Mouse (Mus musculus) forebrain, embryonic 12.5 days (tissue): ENCODE results near the gene Rpl7l1. TPM values are rescaled to one million over a fixed set of nuclear protein-coding genes. Genes with fewer than 3 reads are reported as not detected.
"Not testable (repeated sequence)": the region's sequence is repeated elsewhere in the genome, so short reads cannot be mapped to it uniquely, and the experiment has no call there.

ENCODE experiments used
- ATAC-seq: fragments of 200-750 bp; cut with Nextera tagmentation; 2 replicates; pipeline ENCODE4 v1.8.0; 2017; ENCODE audit warnings: moderate TSS enrichment; ENCODE audit not compliant: low FRiP score
- H3K27ac ChIP-seq: fragments of 300-500 bp; sonication (generic); 2 replicates; pipeline ENCODE4 v1.5.1; 2016; ENCODE audit warnings: mild to moderate bottlenecking
- H3K27me3 ChIP-seq: fragments of 300-500 bp; sonication (generic); 2 replicates; pipeline ENCODE4 v1.6.1; 2016; ENCODE audit warnings: mild to moderate bottlenecking
- H3K36me3 ChIP-seq: fragments of 300-500 bp; sonication (generic); replicated peaks from 2 replicates; pipeline ENCODE4 v1.6.1; 2016; ENCODE audit warnings: mild to moderate bottlenecking
- H3K4me1 ChIP-seq: fragments of 300-500 bp; sonication (generic); 2 replicates; pipeline ENCODE4 v1.6.1; 2016
- H3K4me2 ChIP-seq: fragments of 300-500 bp; sonication (generic); 2 replicates; pipeline ENCODE4 v1.6.1; 2016; ENCODE audit warnings: mild to moderate bottlenecking, moderate library complexity
- H3K4me3 ChIP-seq: fragments of 300-500 bp; sonication (generic); replicated peaks from 2 replicates; pipeline ENCODE4 v1.5.1; 2016; ENCODE audit warnings: mild to moderate bottlenecking
- H3K9ac ChIP-seq: fragments of 300-500 bp; sonication (generic); 2 replicates; pipeline ENCODE4 v1.6.1; 2016; ENCODE audit warnings: mild to moderate bottlenecking
- H3K9me3 ChIP-seq: fragments of 300-500 bp; sonication (generic); 2 replicates; pipeline ENCODE4 v1.6.1; 2016
- WGBS: fragments of 180-500 bp; shearing (Covaris S2); methylation state at CpG from one replicate; pipeline ENCODE4 v1.1.7; 2016; 5-methylcytosine and 5-hydroxymethylcytosine counted together
- polyA plus RNA-seq: library from polyadenylated mRNA; unstranded; fragments of >200 nt; fragmentation: Nextera tagmentation; extraction: Ambion mirVana; gene quantifications from 2 replicates; pipeline ENCODE4 v1.2.1, GENCODE M21; 2016

Rpl7l1 gene
- polyA plus RNA-seq, 1 experiment from 2014 or later: 154 TPM

GRCm38 (mm10) chr17:46773278-46774130 lies 9.0 kb downstream of the Rpl7l1 start:
- H3K27me3 ChIP-seq: no peaks in the 10 kb centered on the region
- peak overlapping the region; percentile 76 for H3K9ac ChIP-seq
- H3K27ac ChIP-seq: peak overlapping the region; percentile 62; the same call in 1 of the 2 replicates
- H3K4me1 ChIP-seq: peaks cover 19% of the 10 kb centered on the region
- peak overlapping the region; percentile 93 for H3K4me2 ChIP-seq
- peak overlapping the region; percentile 79 for H3K4me3 ChIP-seq
- H3K36me3 ChIP-seq: peaks cover 45% of the 10 kb centered on the region
- peak; percentile 31; the same call in 1 of the 2 replicates for ATAC-seq
- 9% methylated on average over 19 of the region's 20 CpGs for WGBS
- H3K9me3 ChIP-seq: no peaks in the 10 kb centered on the region

- H3K9ac ChIP-seq: peak within 1 kb of the TSS; percentile 76
- peaks cover 37% of the 10 kb centered on the region for H3K36me3 ChIP-seq
- ATAC-seq: peak; percentile 92
- H3K27me3 ChIP-seq: no peaks in the 10 kb centered on the region
- H3K4me1 ChIP-seq: peaks cover 19% of the 10 kb centered on the region
- under 1% methylated on average over 49 of the region's 50 CpGs for WGBS
- H3K27ac ChIP-seq: peak within 1 kb of the TSS; percentile 62
- H3K4me2 ChIP-seq: peak within 1 kb of the TSS; percentile 93
- H3K4me3 ChIP-seq: peak within 1 kb of the TSS; percentile 79
- no peaks in the 10 kb centered on the region for H3K9me3 ChIP-seq
Observed at GRCm38 (mm10) chr17:46772404-46773277, 9.8 kb downstream of the Rpl7l1 start, which contains the start of gene 2310039H08Rik. Gene 2310039H08Rik (plus strand): TSS chr17:46772635.

- Histone ChIP-seq H3K36me3 (peaks cover 30% of the 10 kb centered on the region), H3K9me3 (no peaks in the 10 kb centered on the region), H3K27ac (peak overlapping the region; percentile 62; the same call in 1 of the 2 replicates), H3K27me3 (no peaks in the 10 kb centered on the region), H3K4me1 (peaks cover 19% of the 10 kb centered on the region), H3K9ac (peak overlapping the region; percentile 76; the same call in 1 of the 2 replicates), H3K4me3 (peak overlapping the region; percentile 79), H3K4me2 (peak overlapping the region; percentile 93)
- 11% methylated on average over 5 of the region's 5 CpGs for WGBS
- ATAC-seq: peak; percentile 34; the same call in 1 of the 2 replicates
Observed at GRCm38 (mm10) chr17:46772038-46772403, 10.5 kb downstream of the Rpl7l1 start.

GRCm38 (mm10) chr17:46771616-46772015 lies 10.9 kb downstream of the Rpl7l1 start:
- H3K27me3 ChIP-seq: no peaks in the 10 kb centered on the region
- H3K4me3 ChIP-seq: peak overlapping the region; percentile 79
- H3K27ac ChIP-seq: no peak overlapping the region
- H3K36me3 ChIP-seq: peaks cover 28% of the 10 kb centered on the region
- H3K4me2 ChIP-seq: peak overlapping the region; percentile 93
- no peak for ATAC-seq
- no peaks in the 10 kb centered on the region for H3K9me3 ChIP-seq
- 67% methylated on average over 17 of the region's 17 CpGs for WGBS
- H3K9ac ChIP-seq: peak overlapping the region; percentile 76; the same call in 1 of the 2 replicates
- peaks cover 19% of the 10 kb centered on the region for H3K4me1 ChIP-seq

- WGBS: 78% methylated on average over 4 of the region's 4 CpGs
- Histone ChIP-seq H3K4me2 (no peak overlapping the region), H3K27me3 (no peaks in the 10 kb centered on the region), H3K36me3 (peaks cover 22% of the 10 kb centered on the region), H3K4me1 (peaks cover 19% of the 10 kb centered on the region), H3K9me3 (no peaks in the 10 kb centered on the region), H3K9ac (no peak overlapping the region), H3K27ac (no peak overlapping the region), H3K4me3 (no peak overlapping the region)
- ATAC-seq: no peak
Observed at GRCm38 (mm10) chr17:46771025-46771424, 11.4 kb downstream of the Rpl7l1 start.

- Histone ChIP-seq H3K27me3 (no peaks in the 10 kb centered on the region), H3K4me3 (no peak overlapping the region), H3K4me1 (peaks cover 19% of the 10 kb centered on the region), H3K36me3 (peaks cover 18% of the 10 kb centered on the region), H3K9ac (no peak overlapping the region), H3K9me3 (no peaks in the 10 kb centered on the region), H3K4me2 (no peak overlapping the region), H3K27ac (no peak overlapping the region)
- WGBS: 93% methylated on average over 11 of the region's 11 CpGs
- ATAC-seq: no peak
Observed at GRCm38 (mm10) chr17:46770546-46770945, 11.9 kb downstream of the Rpl7l1 start.

GRCm38 (mm10) chr17:46767868-46768267 lies 14.6 kb downstream of the Rpl7l1 start:
- H3K27ac ChIP-seq: no peak overlapping the region

GRCm38 (mm10) chr17:46764916-46765315 lies 17.6 kb downstream of the Rpl7l1 start:
- H3K27me3 ChIP-seq, H3K9me3 ChIP-seq, H3K27ac ChIP-seq, H3K9ac ChIP-seq, H3K4me3 ChIP-seq, H3K4me2 ChIP-seq, H3K36me3 ChIP-seq, ATAC-seq, H3K4me1 ChIP-seq: not testable (repeated sequence)
- 60% methylated on average over 9 of the region's 9 CpGs for WGBS

More at GRCm38 (mm10) chr17:46767868-46768267, 14.6 kb downstream of the Rpl7l1 start:
- no peak overlapping the region for H3K4me2 ChIP-seq
- H3K4me1 ChIP-seq: peaks cover 7% of the 10 kb centered on the region
- no peaks in the 10 kb centered on the region for H3K27me3 ChIP-seq
- H3K36me3 ChIP-seq: no peaks in the 10 kb centered on the region
- no peak overlapping the region for H3K9ac ChIP-seq
- WGBS: 62% methylated on average over 8 of the region's 8 CpGs
- no peak overlapping the region for H3K4me3 ChIP-seq
- H3K9me3 ChIP-seq: no peaks in the 10 kb centered on the region
- no peak for ATAC-seq

GRCm38 (mm10) chr17:46763544-46763943 lies 18.9 kb downstream of the Rpl7l1 start, which contains the start of gene Ptcra:
Gene Ptcra (minus strand): TSS chr17:46763712.
- no peak for ATAC-seq
- 64% methylated on average over 2 of the region's 2 CpGs for WGBS
- H3K27ac ChIP-seq: no peak within 1 kb of the TSS
- H3K4me3 ChIP-seq: no peak within 1 kb of the TSS
- H3K4me1 ChIP-seq: no peaks in the 10 kb centered on the region
- no peaks in the 10 kb centered on the region for H3K9me3 ChIP-seq
- no peak within 1 kb of the TSS for H3K4me2 ChIP-seq
- H3K9ac ChIP-seq: no peak within 1 kb of the TSS
- H3K36me3 ChIP-seq: no peaks in the 10 kb centered on the region
- H3K27me3 ChIP-seq: no peaks in the 10 kb centered on the region

- Histone ChIP-seq H3K4me3 (no peak overlapping the region), H3K27me3 (peaks cover 4% of the 10 kb centered on the region; the same call in 1 of the 2 replicates), H3K27ac (no peak overlapping the region), H3K9me3 (no peaks in the 10 kb centered on the region), H3K36me3 (no peaks in the 10 kb centered on the region), H3K4me1 (no peaks in the 10 kb centered on the region), H3K9ac (no peak overlapping the region; the same call in 1 of the 2 replicates), H3K4me2 (no peak overlapping the region)
- 88% methylated on average over 12 of the region's 12 CpGs for WGBS
- ATAC-seq: no peak
Observed at GRCm38 (mm10) chr17:46758753-46759152, 23.7 kb downstream of the Rpl7l1 start.

GRCm38 (mm10) chr17:46751794-46752556 lies 30.5 kb downstream of the Rpl7l1 start, which contains the start of gene Cnpy3:
Gene Cnpy3 (minus strand): TSS chr17:46752214.
- peaks cover 3% of the 10 kb centered on the region for H3K36me3 ChIP-seq
- no peaks in the 10 kb centered on the region for H3K9me3 ChIP-seq
- H3K9ac ChIP-seq: peak within 1 kb of the TSS; percentile 71
- ATAC-seq: peak; percentile 100
- H3K4me1 ChIP-seq: peaks cover 20% of the 10 kb centered on the region
- H3K4me2 ChIP-seq: peak within 1 kb of the TSS; percentile 75
- peak within 1 kb of the TSS; percentile 82 for H3K4me3 ChIP-seq
- under 1% methylated on average over 58 of the region's 58 CpGs for WGBS
- peak within 1 kb of the TSS; percentile 89 for H3K27ac ChIP-seq
- 0 out of 2 replicates have a peak, but pooled peaks cover 6% of the 10 kb centered on the region for H3K27me3 ChIP-seq
